Mouse (Mus musculus) heart, adult 2 months (tissue): Measurements from ENCODE around the gene Ctdnep1.

Experiments
- CTCF ChIP-seq: fragments of 200-600 bp; IDR thresholded peaks from 2 replicates; pipeline ENCODE4 v1.8.1; 2022; ENCODE audit warnings: antibody characterized with exemption, mild to moderate bottlenecking, moderate library complexity
- POLR2A ChIP-seq: fragments of 200-500 bp; IDR thresholded peaks from 2 replicates; pipeline ENCODE4 v1.6.1; 2011; ENCODE audit warnings: mild to moderate bottlenecking, low read depth, low read length, control low read depth; ENCODE audit not compliant: insufficient read depth

DNA sequence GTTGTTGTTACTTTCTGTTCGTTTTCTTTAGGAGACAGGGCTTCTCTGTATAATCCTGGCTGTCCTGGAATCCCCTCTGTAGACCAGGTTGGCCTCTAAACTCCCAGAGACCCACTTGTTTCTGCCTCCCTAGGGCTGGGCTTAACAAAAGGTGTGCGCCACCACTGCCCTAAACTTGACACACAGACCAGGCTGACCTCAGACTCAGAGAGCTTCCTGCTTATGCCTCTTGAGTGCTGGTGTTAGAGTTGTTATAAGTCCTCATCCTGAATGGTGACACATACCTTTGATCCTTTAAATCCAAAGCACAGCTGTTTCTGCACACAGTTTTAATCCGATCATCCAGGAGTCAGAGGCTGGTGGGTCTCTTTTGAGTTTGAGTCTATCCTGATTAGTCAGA lies 12.0 kb downstream of the Ctdnep1 start:
- TF ChIP-seq POLR2A (no peak), CTCF (no peak)
